Mouse (Mus musculus) urinary bladder, adult 18-20 months (tissue): ENCODE results near the gene Atg10.
"Not testable (repeated sequence)": the region's sequence is repeated elsewhere in the genome, so short reads cannot be mapped to it uniquely, and the experiment has no call there.

Source experiments
- DNase-seq, 2 experiments: peaks; one replicate each; pipeline ENCODE4 v3.0.0; 2022; ENCODE audit warnings: low spot score in 2 of 2, mixed read lengths in 2 of 2

The Atg10 gene

GRCm38 (mm10) chr13:91223587-91224437 is at the start of gene Atg10:
Atg10 (minus strand) TSS chr13:91223968.
- DNase-seq = peak; percentile 82 to 89

- no peak for DNase-seq
Measured at GRCm38 (mm10) chr13:91252406-91252805, 28.6 kb upstream of the Atg10 start.

- DNase-seq = no peak
Measured at GRCm38 (mm10) chr13:91251636-91252035, 27.9 kb upstream of the Atg10 start.

- not testable (repeated sequence) for DNase-seq
Measured at GRCm38 (mm10) chr13:91250050-91250449, 26.3 kb upstream of the Atg10 start.

GRCm38 (mm10) chr13:91246472-91246871 is 22.7 kb upstream of the Atg10 start:
- no peak for DNase-seq

- no peak for DNase-seq
Measured at GRCm38 (mm10) chr13:91237976-91238375, 14.2 kb upstream of the Atg10 start.

GRCm38 (mm10) chr13:91236884-91237283 is 13.1 kb upstream of the Atg10 start:
- DNase-seq = no peak

- no peak for DNase-seq
Measured at GRCm38 (mm10) chr13:91224438-91224814, 658 bp upstream of the Atg10 start.

GRCm38 (mm10) chr13:91223063-91223462 is 705 bp downstream of the Atg10 start:
- DNase-seq = no peak

GRCm38 (mm10) chr13:91221696-91222095 is 2.1 kb downstream of the Atg10 start:
- no peak for DNase-seq

GRCm38 (mm10) chr13:91217691-91218090 is 6.1 kb downstream of the Atg10 start:
- DNase-seq = no peak

- DNase-seq = peak in 1 of 2 experiments; percentile 70
Measured at GRCm38 (mm10) chr13:91216656-91217205, 7.0 kb downstream of the Atg10 start.

GRCm38 (mm10) chr13:91212958-91213357 is 10.8 kb downstream of the Atg10 start:
- no peak for DNase-seq

- DNase-seq = peak; percentile 51 to 53
Measured at GRCm38 (mm10) chr13:91206237-91206636, 17.5 kb downstream of the Atg10 start.

GRCm38 (mm10) chr13:91202564-91202963 is 21.2 kb downstream of the Atg10 start:
- DNase-seq = no peak

GRCm38 (mm10) chr13:91187378-91188234 is 36.2 kb downstream of the Atg10 start:
- DNase-seq = no peak

GRCm38 (mm10) chr13:91185248-91185867 is 38.4 kb downstream of the Atg10 start:
- DNase-seq = no peak

GRCm38 (mm10) chr13:91184226-91184625 is 39.5 kb downstream of the Atg10 start:
- no peak for DNase-seq

GRCm38 (mm10) chr13:91180364-91180763 is 43.4 kb downstream of the Atg10 start:
- DNase-seq = no peak

GRCm38 (mm10) chr13:91179174-91179899 is 44.4 kb downstream of the Atg10 start:
- no peak for DNase-seq
